Mouse (Mus musculus): Measurements from ENCODE around the gene Snd1.

- TF ChIP-seq CTCF (IDR thresholded peaks at IDR 0.05; ENCODE audit: control insufficient read depth, insufficient read depth, insufficient read length) (no peak), MAX (IDR thresholded peaks at IDR 0.05) (no peak)
These were observed 314.7 kb downstream of the Snd1 start for GRCm38 (mm10) chr6:28789685-28790084.

All from C2C12 (cell line).